Mouse (Mus musculus): Measurements from ENCODE around the gene Rhob. TPM values are rescaled to one million over a fixed set of nuclear protein-coding genes. Genes with fewer than 3 reads are reported as not detected.

Rhob gene
- total RNA-seq, 2 experiments from 2014 or later: 42.1 to 43.0 TPM

Other genes starting within 250 kb of the Rhob start
- gene Gdf7, start 198.1 kb downstream of the Rhob start, total RNA-seq (2021): not detected
- 1 to 10 TPM; 5.3 to 6.4 TPM for gene Hs1bp3, start 186.6 kb downstream of the Rhob start, total RNA-seq (2021)
- not detected for gene Slc7a15, start 99.1 kb upstream of the Rhob start, total RNA-seq (2021)
- gene Pum2, start 174.1 kb upstream of the Rhob start, total RNA-seq (2021): 10 to 100 TPM; 60.0 to 71.0 TPM